Mouse (Mus musculus): ENCODE data around the gene Rasgef1b.

The Rasgef1b gene

DNA sequence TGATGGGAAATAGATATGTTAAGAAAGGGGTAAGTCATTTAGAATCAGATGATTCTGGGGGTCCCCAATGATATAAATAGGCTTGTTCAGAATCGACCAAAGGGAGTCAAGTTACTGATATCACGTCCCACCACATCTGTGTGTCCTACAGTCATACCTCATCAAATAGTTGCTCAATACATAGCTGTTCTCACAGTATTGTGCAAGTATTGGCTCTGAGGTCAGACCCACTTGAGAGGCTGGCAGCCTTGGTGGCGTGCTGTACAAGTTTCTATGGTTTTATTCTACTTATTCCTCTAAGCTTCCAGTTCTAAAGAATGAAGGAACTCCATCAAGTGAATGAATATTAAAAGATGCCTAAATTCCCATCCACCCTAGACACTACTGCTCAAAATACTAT, 445.2 kb downstream of the Rasgef1b start:
- DNase-seq = no peak

DNA sequence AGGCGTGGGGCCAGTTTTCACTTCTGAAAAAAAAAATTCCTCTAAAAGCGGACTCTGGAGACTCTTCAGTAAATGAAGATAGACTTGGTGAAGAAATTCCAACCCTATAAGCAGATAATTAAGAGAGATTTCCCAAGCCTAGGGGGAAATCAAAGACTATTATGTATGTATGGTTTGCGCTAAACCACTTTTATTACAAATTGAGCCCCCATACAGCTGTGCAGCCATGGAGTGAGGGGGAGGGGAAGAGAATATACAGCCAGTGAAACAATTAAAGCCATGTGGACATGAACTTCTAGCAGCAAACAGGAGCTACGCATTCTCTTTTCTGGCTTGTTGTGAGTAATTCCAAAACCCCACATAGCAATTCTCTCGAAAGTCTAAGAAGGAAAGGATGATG, 448.3 kb downstream of the Rasgef1b start:
- DNase-seq = no peak

DNA sequence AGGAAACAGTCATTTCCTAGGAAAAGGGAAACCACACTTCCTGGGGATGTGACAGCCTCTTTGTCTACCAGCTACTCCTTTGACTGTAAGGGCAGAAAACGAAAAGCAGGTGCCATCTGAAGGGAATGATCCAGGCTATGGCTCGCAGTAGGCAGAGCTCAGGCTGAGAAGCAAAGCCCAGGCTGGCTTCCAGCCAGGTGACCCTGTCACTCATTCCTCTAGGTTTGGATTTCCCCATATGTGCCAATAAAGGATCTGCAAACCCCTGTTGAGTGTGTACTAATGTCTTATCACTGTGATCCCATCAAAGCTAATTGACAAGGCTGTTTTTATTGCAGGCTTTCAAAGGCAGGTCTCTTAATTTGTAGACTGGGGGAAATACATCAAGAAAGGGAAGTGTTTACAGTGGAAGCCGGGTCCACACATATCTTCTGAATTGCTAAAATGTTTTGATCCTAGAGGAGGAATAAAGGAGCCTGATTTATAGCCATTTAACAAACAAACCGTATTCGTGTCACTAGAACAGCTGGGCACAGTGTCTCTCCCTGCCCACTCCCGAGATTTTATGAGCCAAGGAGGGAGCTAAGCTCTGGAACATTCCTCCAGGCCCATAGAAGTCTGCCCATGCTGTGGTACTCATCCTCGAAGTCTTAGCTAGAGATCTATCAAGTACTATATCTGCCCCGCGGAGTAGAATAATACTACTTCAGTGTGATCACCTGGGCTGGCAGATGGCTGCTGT, 449.7 kb downstream of the Rasgef1b start:
- DNase-seq = no peak

DNA sequence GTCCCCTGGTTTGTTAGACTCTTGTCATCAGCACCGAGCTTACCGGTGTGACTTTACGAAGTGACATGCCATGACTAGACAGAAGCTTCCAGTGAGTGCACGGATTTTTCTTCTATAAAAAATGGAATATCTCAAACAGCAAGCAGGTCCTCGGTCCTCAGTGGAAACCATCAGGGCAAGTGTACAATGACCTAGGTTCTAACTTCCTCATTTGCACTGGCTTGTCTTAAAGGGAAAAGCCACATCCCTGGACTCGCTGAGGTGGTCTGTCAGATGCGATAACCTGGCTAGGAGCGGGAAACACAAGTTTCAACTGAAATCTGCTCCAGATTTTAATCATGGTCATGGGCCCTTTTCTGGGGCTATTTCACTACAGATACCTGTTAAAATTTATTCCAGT, 450.5 kb downstream of the Rasgef1b start:
- DNase-seq = no peak

DNA sequence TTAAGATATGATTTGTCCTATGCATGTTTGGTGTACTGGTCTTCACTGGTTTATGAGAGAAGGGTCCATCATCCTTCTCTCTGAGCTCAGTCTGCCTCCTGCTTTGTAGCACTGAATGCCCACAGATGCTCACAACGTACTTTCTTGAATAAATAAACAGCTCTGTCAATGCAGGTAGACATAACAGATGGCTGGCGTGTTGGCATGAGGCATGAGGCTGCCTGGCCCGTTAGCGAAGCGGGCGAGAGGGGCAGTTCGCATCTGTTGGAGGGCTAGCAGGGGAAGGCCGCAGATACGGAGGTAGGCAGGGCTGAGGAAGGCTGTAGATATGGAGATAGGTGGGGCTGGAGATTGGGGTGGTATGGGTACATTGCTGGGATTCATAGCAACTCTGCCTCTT, 451.3 kb downstream of the Rasgef1b start:
- no peak for DNase-seq

DNA sequence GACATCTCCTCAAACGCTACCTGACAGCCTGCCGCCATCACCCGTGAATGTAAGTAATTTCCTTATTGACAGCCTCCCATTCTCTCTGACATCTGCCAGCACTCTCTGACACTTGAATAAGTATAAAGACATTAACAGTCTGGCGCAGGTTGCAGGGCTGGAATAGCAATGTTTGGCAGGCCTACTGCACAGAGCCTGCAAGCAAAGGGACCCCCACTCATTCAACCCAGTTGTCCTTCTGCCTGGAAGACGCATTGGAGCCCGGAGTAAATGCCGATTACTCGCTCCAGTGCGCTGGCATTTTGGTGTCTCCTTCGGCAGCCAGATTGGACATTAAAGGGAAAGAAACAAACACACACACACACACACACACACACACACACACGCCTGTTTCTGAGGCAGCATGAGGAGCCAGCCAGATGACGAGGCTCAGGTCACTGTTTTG, 454.7 kb downstream of the Rasgef1b start:
- no peak for DNase-seq

DNA sequence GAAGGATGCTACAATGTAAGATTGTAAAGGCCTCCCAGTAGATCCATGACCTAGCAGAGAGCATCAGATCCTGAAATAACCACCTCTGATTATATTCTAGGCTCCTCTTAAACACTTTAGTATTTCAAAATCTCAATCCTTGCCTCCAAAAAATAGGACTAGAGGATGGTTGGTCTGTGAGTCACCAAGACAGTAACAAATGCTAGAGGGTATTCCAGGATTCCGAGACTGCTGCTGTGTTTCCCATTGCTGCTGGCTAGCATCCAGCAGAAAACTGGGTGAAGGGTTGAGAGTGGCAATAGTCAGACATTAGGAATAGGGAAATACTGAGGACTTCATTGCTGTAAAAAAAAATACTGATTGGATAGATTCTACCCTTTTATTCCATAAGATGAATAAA, 457.3 kb downstream of the Rasgef1b start:
- no peak for DNase-seq

DNA sequence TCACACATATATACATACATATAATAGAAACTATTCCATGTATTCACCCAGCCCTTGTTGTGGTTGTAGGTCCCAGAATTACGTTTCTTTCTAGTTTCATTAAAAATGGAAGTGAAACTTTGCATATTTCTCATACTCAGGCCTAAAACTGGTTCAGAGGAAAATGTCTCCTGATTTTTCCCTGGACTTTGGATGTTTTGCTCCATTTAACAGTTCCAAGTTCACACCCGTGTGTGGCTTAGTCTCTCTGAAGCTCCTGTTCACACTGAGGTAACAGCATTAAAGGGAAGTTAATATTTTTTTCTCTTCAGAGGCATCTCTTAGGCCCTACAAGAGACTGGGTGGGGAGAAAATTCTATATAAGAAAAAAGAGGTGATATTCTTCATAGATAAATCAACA, 459.7 kb downstream of the Rasgef1b start:
- DNase-seq = no peak

DNA sequence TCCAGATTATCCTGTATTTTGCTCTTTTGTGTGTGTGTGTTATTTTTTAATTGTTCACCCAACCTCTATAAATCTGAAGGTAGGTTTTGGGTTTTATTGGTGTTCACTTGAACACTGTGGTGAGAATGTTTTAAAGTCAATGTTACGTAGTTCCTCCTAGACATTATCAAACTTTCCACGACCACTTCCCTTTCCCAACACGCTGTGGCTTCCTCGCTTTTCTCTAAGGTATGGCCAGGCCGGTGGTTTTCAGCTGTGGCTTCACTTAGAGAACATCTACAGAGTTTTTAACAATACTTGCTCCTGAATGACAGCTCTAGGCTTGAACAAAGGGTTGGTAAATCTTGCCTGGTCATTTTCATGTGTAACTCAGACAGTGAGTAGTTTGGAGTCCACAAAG, 461.5 kb downstream of the Rasgef1b start:
- DNase-seq = no peak

DNA sequence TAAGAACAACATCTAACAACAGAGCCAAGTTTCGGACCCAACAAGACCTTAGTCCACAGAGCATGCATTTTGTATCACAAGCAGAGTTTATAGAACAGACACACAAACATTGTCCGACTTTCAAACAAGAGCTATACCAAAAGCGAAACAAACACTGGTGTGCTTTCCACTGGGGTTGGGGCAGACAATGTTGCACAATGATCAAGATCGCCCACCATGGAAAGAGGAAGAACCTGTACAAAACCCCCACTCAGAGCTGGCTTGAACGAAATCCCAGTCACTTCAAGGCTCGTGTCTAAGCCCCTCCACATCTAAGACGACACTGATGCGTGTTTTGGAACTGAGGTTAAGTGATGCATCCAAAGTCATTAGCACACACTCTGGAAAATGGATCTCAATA, 462.6 kb downstream of the Rasgef1b start:
- no peak for DNase-seq

DNA sequence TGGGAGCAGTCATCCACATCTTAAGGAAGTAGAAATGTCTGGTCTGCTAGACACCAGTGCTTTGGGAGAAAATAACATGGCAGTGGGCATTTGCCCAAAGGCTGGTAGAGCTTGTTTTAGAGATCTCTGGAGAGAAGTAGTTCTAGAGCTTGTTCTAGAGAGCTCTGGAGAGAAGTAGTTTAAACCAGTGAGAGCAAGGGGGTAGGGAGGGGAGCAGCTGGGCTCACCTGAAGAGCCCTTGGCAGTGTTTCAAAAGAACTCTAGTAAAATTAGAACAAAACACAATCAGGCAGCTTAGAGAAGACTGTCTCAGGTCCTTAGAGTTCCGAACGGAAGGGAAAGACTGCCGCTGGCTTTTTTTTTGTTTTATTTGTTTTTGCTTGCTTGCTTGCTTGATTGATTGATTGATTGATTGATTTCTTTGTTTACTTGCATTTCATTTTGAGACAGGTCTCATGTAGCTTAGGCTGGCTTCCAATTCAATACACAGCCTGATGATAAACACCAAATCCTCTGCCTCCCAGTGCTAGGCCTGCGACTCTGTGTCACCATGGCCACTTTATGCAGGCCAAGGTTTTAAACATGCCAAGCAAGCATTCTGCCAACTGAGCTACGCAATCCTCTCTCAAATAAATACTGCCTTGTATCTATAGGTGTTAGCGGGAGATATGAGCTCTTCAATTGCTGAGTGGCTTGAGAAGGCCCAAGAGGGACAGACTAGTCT, 466.5 kb downstream of the Rasgef1b start:
- no peak for DNase-seq

DNA sequence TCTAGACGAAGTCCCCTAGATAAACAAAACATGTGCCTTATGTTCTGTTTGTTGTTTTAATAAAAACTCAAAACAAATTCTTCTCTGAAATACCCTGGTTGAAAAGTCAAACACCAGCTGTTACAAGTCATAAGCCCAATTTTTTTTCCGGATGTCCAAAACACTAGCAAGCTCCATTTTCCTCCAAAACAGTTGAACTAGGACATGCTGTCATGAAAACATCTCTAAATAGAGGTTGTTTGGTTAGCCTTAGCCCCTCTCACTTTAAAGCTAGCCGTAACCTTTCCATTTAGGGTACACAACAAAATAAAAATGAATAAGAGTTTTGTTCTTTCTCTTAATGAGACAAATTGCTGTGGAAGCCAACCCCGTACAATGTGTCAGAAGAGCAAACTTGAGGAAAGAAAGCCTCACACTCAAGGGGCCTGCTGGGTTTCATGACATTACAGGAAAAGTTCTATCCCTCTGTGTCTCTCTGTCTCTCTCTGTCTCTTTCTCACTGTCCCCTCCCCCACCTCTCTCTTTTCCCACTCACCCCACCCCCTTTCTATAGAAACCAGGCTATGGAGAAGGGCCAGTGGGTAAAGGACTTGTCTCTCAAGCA, 467.6 kb downstream of the Rasgef1b start:
- no peak for DNase-seq

DNA sequence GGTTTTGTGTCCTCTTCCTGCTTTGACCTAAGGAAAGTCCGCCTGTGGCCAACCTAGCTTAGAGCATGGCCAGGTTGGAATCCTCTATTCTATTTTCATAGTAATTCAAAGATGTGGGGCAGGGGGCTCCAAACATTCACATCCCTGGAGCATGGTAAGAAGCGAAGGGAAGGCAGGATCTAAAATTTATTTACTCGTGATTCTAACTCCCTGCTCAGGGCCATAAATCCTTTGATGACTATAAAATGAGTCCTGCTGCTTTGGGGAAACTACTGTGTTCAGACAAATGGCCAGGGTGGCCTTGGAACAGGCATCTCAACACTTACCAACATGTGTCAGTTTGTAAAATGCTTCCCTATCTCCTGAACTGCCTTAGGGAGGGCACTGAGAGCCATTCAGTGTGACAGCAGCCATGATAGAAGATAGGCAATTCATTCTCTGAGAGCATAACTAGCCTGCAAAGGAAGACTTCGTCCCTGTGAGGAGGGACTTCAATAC, 470.8 kb downstream of the Rasgef1b start:
- DNase-seq = no peak

DNA sequence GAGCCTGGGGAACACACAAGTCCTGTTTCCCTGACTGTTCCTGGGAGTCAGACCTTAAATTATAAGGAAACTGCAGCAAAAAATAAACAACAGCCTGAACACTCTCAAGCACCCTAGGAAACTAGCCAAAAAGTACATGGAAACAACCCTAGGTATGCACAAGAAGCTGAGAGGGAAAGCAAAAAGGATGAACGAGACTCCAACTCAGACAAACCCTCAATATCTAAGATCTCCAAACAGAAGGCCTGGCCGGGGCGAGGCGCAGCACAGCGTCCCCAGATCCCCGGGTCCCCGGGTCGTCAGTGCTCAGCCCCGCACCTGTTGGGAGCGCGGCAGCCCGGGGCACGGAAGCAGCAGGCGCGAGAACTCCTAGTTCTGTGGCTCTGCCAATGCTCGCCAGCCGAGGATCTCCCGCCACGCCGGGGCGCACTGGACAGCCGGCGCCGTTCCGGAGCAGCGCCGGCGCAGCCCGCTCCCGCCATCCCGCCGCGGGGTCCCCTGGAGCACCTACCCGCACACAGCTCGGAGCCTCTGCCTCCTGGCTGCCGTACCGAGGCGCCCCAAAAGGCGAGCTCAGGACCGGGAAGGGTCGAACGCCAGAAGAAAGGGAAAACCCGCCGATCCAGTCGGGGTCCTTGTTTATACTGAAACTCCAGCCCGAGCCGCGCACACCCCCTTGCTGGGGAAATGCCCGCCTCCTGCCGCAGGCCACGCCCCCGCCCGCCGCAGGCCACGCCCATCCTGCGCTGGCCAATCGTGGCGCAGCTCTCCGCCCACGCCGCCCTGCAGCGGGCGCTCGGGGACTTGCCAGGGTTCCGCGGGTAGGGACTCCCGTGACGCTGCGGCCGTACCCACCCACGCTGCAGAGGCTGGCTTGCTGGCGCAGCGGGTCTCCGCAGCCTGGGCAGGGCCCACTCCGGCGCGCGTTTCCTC, 476.4 kb downstream of the Rasgef1b start:
- DNase-seq = peak; percentile 87

DNA sequence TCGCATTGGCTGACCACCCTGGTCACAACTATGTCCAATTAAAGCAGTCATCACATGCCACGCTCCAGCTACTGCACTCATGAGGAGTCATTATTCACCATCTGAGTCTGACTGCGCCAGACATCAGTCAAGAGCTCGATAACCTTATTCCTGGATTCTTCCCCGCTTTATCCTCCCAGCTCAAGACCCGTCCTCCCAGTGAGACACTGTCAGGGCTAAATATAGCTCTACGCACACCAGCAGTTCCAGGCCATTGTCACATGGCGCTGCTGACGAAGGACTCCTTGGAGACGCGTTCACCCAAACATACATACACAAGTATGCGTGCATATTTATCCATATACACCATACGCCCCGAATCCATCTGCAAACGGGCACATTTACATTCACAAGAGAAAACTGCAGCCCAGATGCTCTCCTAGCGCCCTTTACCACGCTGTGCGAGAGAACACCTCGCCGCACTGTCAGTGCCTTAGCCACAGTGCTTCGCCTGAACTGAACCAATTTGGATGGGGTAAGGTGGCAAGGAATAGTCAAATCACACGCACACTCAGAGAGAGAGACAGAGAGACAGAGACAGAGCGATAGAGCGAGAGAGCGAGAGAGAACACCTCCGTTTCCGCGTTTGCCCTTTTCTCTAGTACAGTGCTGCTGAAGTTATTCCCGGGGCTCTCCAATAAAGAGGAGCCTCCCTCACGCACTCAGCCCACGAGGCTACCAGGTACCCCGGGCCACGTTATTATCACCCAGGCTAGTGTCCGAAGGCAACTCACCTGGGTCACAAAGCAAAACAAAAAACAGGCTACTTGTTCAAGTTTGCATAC, 477.3 kb downstream of the Rasgef1b start:
- DNase-seq = peak; percentile 7

DNA sequence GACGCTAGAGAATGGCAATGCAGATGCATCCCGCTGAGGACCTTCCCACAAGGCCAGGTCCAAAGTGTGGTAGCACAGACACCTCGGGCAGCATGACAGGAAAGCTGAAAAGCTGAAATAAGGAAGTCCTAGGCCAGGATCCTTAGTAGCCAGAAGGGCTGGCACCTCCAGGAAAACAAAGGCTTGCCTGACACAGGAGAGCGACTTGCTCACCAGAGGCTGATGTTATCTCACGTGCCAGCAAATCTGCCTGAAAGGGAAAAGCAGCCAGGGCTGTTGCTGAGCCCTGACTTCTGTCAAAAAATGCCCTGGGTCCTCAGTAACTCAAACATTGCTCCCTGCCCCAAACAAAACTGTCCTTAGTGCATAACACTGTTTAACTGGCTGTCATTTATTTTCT, 478.0 kb downstream of the Rasgef1b start:
- DNase-seq = no peak

DNA sequence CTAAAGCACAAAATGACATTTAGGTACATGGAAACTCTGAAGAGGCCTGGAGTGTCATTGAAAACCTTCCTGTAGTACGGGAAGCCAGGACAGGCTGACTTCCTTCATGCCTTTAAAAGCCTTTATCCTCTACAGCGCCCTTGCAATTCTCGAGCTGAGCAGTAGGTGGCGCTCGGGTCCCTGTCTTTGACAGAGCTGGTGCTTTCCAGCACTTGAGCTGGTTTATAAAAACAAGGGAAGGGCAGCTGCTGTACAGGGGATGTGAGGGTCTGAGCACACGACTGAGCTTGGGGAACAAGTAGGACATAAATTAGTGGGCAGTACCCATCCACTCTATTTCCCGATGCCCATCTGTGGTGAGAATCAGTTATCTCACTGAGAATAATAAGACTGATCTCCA, 480.4 kb downstream of the Rasgef1b start:
- peak; percentile 95 for DNase-seq

DNA sequence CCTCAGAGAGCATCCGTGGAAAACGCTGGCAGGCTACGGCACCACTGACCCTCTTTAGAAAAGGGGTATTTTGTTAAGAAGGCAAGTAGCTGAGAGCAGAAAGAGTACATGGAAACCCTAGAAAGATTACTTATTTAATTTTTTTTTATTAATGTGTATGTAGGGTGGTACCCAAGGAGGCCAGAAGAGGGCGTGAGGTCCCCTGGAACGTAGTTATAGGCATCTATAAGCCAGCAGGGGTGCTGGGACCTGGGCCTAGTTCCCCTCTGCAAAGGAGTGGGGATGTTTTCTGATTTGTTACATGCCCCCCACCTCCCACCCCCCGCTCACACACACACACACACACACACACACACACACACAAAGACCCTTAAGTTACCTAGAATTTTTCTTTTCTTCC, 480.9 kb downstream of the Rasgef1b start:
- no peak for DNase-seq

DNA sequence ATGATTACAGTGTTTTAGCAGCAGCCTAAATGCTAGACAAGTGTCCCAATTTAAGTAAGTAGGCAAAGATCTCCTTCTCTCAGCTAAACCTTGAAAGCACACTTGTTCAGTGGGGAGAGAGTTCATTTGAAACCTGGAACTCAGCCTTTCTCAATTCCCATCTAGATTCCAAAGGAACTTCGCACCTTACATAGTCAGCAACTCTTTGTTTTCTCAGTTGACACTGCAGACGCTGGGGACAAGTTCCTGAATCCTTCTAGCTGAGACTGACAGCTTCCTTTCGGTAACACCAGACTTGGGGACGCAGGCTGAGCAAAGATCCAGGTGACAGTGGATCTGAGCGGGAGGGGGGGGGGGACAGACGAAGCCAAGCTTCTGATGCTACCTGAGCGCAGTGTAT, 481.4 kb downstream of the Rasgef1b start:
- DNase-seq = no peak

DNA sequence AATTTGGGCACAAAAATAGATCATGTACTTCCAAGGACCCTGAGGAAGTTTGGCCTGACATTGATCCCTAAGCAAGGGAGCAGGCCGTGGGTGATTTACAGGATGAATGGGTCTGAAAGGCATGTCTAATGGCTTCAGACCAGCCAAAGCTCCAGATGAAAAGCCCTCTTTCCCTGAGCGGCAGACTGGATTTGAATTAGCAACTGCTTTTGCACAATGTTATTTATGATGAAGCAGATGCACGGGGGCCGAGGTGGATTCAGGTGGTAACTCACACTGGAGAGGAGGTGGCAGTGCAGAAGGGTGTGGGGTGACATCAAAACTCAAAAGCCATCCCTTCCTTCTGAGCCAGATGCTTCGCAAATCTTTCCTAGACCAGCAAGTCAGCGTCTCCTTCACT, 481.9 kb downstream of the Rasgef1b start:
- DNase-seq = no peak

DNA sequence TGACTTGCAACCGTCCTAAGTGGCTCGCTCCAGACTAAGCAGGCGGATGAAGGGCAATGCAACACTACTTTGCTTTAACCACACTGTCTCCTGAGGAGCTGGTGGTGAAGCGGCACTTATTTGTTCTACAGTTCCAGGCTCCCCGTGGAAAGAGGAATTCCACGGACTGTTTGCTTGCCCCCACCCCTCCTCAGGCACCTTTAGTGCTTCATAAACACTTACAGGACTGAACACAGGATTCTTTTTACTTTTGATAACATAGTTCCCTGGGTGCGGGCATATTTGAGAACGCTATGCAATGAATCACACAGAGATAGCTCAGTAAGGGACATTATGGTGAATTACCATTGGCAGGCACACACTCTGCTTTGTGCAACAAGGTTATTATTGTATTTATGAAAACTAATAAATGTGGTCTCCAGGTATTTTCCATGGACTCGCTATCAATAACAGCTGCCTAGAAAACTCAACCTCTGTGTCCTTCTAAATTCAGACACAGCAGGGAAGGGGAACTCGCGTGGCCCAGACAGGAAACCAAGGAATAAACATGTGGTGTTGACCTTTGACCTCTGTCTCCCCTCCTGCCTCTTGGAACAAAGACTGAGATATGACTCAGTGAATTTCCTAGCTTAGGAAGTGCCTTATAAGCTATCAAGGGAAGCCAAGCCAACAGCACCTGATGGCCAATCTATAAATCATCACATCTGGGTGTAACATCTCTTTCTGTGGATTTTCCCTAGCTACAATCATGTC, 486.7 kb downstream of the Rasgef1b start:
- no peak for DNase-seq
